Mouse (Mus musculus) MEL (cell line): ENCODE data around the gene Papss1.

ENCODE experiments used
- CTCF ChIP-seq, 3 experiments: IDR thresholded peaks in 2 of 3; conservative IDR thresholded peaks in 1 of 3; 2 replicates each; pipeline ENCODE4 v1.5.1; 2011 to 2012; ENCODE audit warnings: low read length in 3 of 3, low read depth in 2 of 3, mild to moderate bottlenecking in 2 of 3, improper control_type of control experiment in 1 of 3, inconsistent platforms in 1 of 3, mixed read lengths in 1 of 3, moderate library complexity in 1 of 3; ENCODE audit not compliant: control insufficient read depth in 1 of 3, insufficient read depth in 1 of 3, poor library complexity in 1 of 3, severe bottlenecking in 1 of 3
- ELF1 ChIP-seq: IDR thresholded peaks from 2 replicates; pipeline ENCODE4 v1.6.1; 2014; ENCODE audit warnings: low read depth, mild to moderate bottlenecking, inconsistent platforms, low read length, improper control_type of control experiment, moderate library complexity
- EP300 ChIP-seq, 2 experiments: IDR thresholded peaks; 2 replicates each; pipeline ENCODE4 v1.6.1; 2011; ENCODE audit warnings: improper control_type of control experiment in 2 of 2, low read length in 2 of 2, low read depth in 1 of 2, mild to moderate bottlenecking in 1 of 2
- MAX ChIP-seq: IDR thresholded peaks from 2 replicates; pipeline ENCODE4 v1.6.1; 2011; ENCODE audit warnings: low read length, improper control_type of control experiment
- MEF2A ChIP-seq: IDR thresholded peaks from 2 replicates; pipeline ENCODE4 v1.6.1; 2014; ENCODE audit warnings: low read depth, mild to moderate bottlenecking, inconsistent platforms, low read length, improper control_type of control experiment; ENCODE audit not compliant: poor library complexity, insufficient replicate concordance, severe bottlenecking; ENCODE audit errors: extremely low read depth
- POLR2A ChIP-seq, 2 experiments: IDR thresholded peaks; 2 replicates each; pipeline ENCODE4 v1.6.1; 2011 to 2012; ENCODE audit warnings: low read length in 2 of 2, mild to moderate bottlenecking in 2 of 2, control low read depth in 1 of 2, improper control_type of control experiment in 1 of 2, low read depth in 1 of 2, moderate library complexity in 1 of 2; ENCODE audit not compliant: control insufficient read depth in 1 of 2, insufficient read depth in 1 of 2, poor library complexity in 1 of 2
- USF1 ChIP-seq: IDR thresholded peaks from 2 replicates; pipeline ENCODE4 v1.6.1; 2014; ENCODE audit warnings: low read depth, mild to moderate bottlenecking, inconsistent platforms, low read length, improper control_type of control experiment, moderate library complexity
- ZNF384 ChIP-seq: IDR thresholded peaks from 2 replicates; pipeline ENCODE4 v1.6.1; 2012; ENCODE audit warnings: low read depth, mild to moderate bottlenecking, inconsistent platforms, low read length, improper control_type of control experiment

- TF ChIP-seq POLR2A (IDR thresholded peaks at IDR 0.05; ENCODE audit: control insufficient read depth in 1 of 2, insufficient read depth in 1 of 2, low read depth in 1 of 2, low read length in 2 of 2, poor library complexity in 1 of 2): no peak
- no peak for TF ChIP-seq ZNF384
- no peak for TF ChIP-seq CTCF (IDR thresholded peaks at IDR 0.05 in 2 of 3, conservative IDR thresholded peaks at IDR 0.05 in 1 of 3; ENCODE audit: control insufficient read depth in 1 of 3, insufficient read depth in 1 of 3, low read depth in 2 of 3, low read length in 3 of 3, poor library complexity in 1 of 3, severe bottlenecking in 1 of 3)
- no peak for TF ChIP-seq EP300 (IDR thresholded peaks at IDR 0.05; ENCODE audit: low read depth in 1 of 2, low read length in 2 of 2)
- TF ChIP-seq MEF2A: no peak
- TF ChIP-seq ELF1: no peak
- no peak for TF ChIP-seq USF1
- no peak for TF ChIP-seq MAX
These were observed 62.9 kb downstream of the Papss1 start for GRCm38 (mm10) chr3:131627476-131627875.
